Mouse (Mus musculus) heart, postnatal 4 days (tissue): ENCODE data around the gene Gdi1. TPM values are rescaled to one million over a fixed set of nuclear protein-coding genes. Genes with fewer than 3 reads are reported as not detected.

Experiments
- DNase-seq: peaks from one replicate; pipeline ENCODE4 v3.0.0; 2021
- total RNA-seq, 2 experiments: library from RNA; stranded (reverse); gene quantifications; 2 replicates each; pipeline ENCODE4 v1.2.3; 2021

The Gdi1 gene
- 10 to 100 TPM; 85.1 to 95.7 TPM for total RNA-seq

GRCm38 (mm10) chrX:74304867-74305700, at the start of gene Gdi1:
TSS of gene Gdi1 (plus strand) at chrX:74304998.
- DNase-seq, result peak; percentile 75

DNA sequence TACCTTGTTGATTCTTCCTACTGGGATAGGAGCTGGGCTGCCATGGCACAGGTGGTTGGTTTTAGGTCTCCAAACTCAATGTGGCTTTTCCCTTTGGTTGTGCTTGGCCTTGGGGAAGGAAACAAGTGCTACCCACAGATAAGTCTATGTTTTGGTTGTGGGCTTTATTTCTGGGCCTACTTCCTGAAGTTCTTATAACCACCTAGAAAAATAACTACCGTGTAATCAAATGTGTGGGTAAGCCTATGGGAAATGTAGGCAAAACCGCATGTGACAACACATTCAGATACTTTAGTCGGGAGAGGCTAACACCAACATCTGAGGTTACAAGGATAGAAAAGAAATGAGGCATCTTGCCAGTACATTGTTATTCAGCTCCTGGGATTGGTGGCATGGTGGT, 47.1 kb upstream of the Gdi1 start:
- DNase-seq, result no peak

- DNase-seq, result peak; percentile 12
Observed at GRCm38 (mm10) chrX:74269736-74270061, 35.1 kb upstream of the Gdi1 start.

- DNase-seq, result peak; percentile 92
Observed at GRCm38 (mm10) chrX:74270062-74270901, 34.5 kb upstream of the Gdi1 start, which contains the start of gene Rpl10. TSS of gene Rpl10 (plus strand) at chrX:74270812.

GRCm38 (mm10) chrX:74270902-74271551, 33.8 kb upstream of the Gdi1 start:
- peak; percentile 46 for DNase-seq

GRCm38 (mm10) chrX:74273422-74274322, 31.1 kb upstream of the Gdi1 start:
- no peak for DNase-seq

GRCm38 (mm10) chrX:74277916-74278315, 26.9 kb upstream of the Gdi1 start:
- DNase-seq, result no peak

GRCm38 (mm10) chrX:74281041-74281731, 23.6 kb upstream of the Gdi1 start:
- no peak for DNase-seq

- DNase-seq, result peak; percentile 76
Observed at GRCm38 (mm10) chrX:74281732-74282394, 22.9 kb upstream of the Gdi1 start, which contains the start of the genes Taz and Dnase1l1. TSS of gene Taz (plus strand) at chrX:74281912. TSS of gene Dnase1l1 (minus strand) at chrX:74282337.

GRCm38 (mm10) chrX:74282395-74283091, 22.3 kb upstream of the Gdi1 start:
- peak; percentile 87 for DNase-seq

- DNase-seq, result no peak
Observed at GRCm38 (mm10) chrX:74283092-74283437, 21.7 kb upstream of the Gdi1 start.

GRCm38 (mm10) chrX:74293431-74293830, 11.4 kb upstream of the Gdi1 start:
- no peak for DNase-seq

- DNase-seq, result peak; percentile 95
Observed at GRCm38 (mm10) chrX:74296538-74297448, 8.0 kb upstream of the Gdi1 start, which contains the start of gene Atp6ap1. TSS of gene Atp6ap1 (plus strand) at chrX:74297097.

- no peak for DNase-seq
Observed at GRCm38 (mm10) chrX:74298348-74298747, 6.5 kb upstream of the Gdi1 start.

DNA sequence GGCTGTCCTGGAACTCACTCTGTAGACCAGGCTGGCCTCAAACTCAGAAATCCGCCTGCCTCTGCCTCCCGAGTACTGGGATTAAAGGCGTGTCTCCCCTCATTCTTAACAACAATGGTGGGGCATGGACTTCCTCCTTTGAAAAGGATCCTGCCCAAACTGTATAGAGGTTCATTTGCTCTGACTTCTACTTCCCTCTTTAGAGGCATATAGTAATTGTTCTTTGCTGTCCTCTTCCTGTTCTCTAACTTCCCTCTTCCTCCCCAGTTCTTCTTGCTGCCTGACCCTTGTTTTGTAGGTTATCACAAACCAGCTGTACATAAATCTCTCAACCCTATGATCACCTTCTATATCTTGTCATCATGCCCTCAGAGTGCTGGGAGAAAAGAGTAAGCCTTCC, 5.1 kb upstream of the Gdi1 start:
- DNase-seq, result no peak

DNA sequence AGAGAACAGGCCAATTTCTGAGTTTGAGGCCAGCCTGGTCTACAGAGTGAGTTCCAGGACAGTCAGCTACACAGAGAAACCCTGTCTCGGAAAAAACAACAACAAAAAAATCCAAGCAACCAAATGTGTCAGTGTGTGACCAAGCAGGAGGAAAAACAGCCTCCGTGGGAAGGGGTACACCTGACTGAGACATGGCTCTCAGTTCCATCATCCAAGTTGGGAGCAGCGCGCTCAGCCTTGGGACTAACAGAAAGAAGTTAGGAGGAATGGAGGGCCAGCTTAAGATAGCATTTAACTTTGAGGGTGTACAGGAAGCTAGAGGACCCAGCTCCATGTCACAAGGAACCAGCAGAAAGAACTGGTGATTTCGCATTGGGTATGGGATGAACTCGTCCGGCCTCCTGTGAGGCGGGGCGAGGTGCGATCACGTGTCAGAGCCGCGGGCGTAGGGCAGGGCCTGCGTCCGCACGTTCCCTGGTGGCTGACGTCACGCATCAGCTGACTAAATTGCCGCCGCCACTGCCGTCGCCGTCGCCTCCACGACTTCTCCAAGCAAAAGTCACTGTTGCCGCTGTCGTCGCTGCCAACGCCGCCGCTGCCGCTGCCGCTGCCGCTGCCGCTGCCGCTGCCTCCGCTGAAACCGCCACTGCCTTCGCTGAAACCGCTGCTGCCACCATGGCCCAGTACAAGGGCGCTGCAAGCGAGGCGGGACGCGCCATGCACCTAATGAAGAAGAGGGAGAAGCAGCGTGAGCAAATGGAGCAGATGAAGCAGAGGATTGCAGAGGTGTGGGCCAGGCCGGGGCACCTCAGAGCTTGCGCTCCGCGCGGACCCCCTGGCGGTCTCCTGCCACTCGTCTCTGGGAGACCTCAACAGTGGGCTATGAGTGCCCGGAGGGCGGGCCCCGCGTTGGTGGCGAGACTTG, 8.0 kb downstream of the Gdi1 start, which contains the start of gene Fam50a:
Gene Fam50a, plus strand, starts transcription at position 494 of the 925 bp plus-strand sequence.
- peak; percentile 87 for DNase-seq

DNA sequence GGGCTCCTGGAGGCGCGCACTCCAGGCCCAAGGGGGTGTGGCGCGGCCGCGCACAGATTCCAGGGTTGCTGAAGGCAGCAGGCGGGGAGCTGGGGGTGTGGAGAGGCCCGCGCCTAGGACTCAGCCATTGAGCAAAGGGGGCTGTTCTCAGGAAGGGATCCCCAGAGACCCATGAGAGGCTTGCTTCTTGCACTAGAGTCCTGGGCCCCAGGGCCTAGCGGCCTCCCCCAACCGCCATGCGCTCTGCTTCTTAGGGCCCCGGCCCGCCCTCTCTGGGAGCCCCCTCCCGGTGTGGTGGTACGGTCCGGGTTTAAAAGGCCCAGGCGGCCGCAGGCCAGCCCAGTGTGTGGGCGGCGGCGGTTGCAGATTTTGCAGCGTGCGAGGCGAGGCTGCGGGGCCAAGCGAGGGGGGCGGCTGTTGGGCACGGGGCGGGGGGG, 23.9 kb downstream of the Gdi1 start, which contains the start of gene Plxna3:
Gene Plxna3, plus strand, starts transcription at position 342 of the 437 bp plus-strand sequence.
- peak; percentile 71 for DNase-seq
